Mouse (Mus musculus) spleen, postnatal 14 days (tissue): Measurements from ENCODE around the gene Cplx2.

Source experiments
- DNase-seq, 2 experiments: peaks; one replicate each; pipeline ENCODE4 v3.0.0; 2021 to 2022; ENCODE audit warnings: low spot score in 2 of 2

Cplx2 gene

GRCm38 (mm10) chr13:54371049-54371386, at the start of gene Cplx2:
Gene Cplx2, plus strand, starts transcription at chr13:54371349.
- no peak for DNase-seq

GRCm38 (mm10) chr13:54322396-54323306, 48.5 kb upstream of the Cplx2 start:
- peak in 1 of 2 experiments; percentile 47 for DNase-seq

- no peak for DNase-seq
Observed at GRCm38 (mm10) chr13:54323307-54324165, 47.6 kb upstream of the Cplx2 start.

GRCm38 (mm10) chr13:54324178-54324577, 47.0 kb upstream of the Cplx2 start:
- DNase-seq, result no peak

GRCm38 (mm10) chr13:54325814-54326213, 45.3 kb upstream of the Cplx2 start:
- DNase-seq, result no peak

GRCm38 (mm10) chr13:54326686-54327447, 44.3 kb upstream of the Cplx2 start:
- no peak for DNase-seq

- no peak for DNase-seq
Observed at GRCm38 (mm10) chr13:54328029-54328428, 43.1 kb upstream of the Cplx2 start.

GRCm38 (mm10) chr13:54328954-54329490, 42.1 kb upstream of the Cplx2 start:
- DNase-seq, result no peak

- DNase-seq, result no peak
Observed at GRCm38 (mm10) chr13:54331825-54332675, 39.1 kb upstream of the Cplx2 start.

- DNase-seq, result no peak
Observed at GRCm38 (mm10) chr13:54332921-54333477, 38.1 kb upstream of the Cplx2 start.

- no peak for DNase-seq
Observed at GRCm38 (mm10) chr13:54337058-54337457, 34.1 kb upstream of the Cplx2 start.

GRCm38 (mm10) chr13:54337541-54337940, 33.6 kb upstream of the Cplx2 start:
- DNase-seq, result no peak

GRCm38 (mm10) chr13:54338815-54339214, 32.3 kb upstream of the Cplx2 start:
- no peak for DNase-seq

- no peak for DNase-seq
Observed at GRCm38 (mm10) chr13:54345885-54346647, 25.1 kb upstream of the Cplx2 start.

GRCm38 (mm10) chr13:54348011-54348410, 23.1 kb upstream of the Cplx2 start:
- DNase-seq, result no peak

- no peak for DNase-seq
Observed at GRCm38 (mm10) chr13:54349126-54349759, 21.9 kb upstream of the Cplx2 start.

GRCm38 (mm10) chr13:54357420-54357819, 13.7 kb upstream of the Cplx2 start:
- DNase-seq, result no peak

- DNase-seq, result no peak
Observed at GRCm38 (mm10) chr13:54359181-54359580, 12.0 kb upstream of the Cplx2 start.

- no peak for DNase-seq
Observed at GRCm38 (mm10) chr13:54364686-54365085, 6.5 kb upstream of the Cplx2 start.
